Mouse (Mus musculus): ENCODE measurements around the gene Wdr81. TPM values are rescaled to one million over a fixed set of nuclear protein-coding genes. Genes with fewer than 3 reads are reported as not detected.

Wdr81 gene
- polyA plus RNA-seq, 1 experiment from 2014 or later: 3.7 TPM

DNA sequence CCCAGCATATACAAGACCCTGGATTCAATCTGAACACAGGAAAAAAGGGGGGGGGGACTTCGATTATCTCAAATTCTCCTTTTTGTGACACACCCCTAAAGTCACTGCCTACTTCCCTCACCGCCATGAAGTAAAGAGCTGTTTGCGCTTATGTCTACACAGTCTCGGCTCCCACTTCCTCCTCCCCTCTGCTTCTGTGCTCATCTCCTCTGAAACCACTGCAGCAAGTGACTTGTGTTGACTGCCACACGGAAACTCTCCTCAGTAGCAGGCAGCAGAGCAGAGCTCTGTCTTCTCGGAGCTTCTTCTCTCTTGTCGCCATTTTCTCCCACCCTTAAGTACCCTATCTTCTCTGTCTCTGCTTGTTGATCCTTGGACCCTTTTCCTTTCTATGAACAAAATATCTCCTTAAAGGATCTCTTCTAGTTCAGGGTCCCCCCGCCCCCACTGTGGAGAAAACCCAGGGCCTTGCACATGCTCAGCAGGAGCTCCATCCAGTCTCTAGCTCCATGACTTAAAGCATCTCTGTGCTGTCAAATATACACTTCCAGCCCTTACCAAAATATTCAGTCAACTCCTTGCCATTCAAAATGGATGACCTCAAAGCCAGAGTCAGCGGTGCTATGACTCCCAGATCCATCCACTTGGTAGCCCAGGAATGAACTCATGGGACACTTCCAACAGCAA is 25.4 kb downstream of the Wdr81 start:
- no peak overlapping the region for H3K27ac ChIP-seq (replicated peaks in 1 of 2; ENCODE audit: control insufficient read depth in 1 of 2, insufficient read depth in 1 of 2, low read depth in 2 of 2, low read length in 2 of 2)
- no peaks in the 10 kb centered on the region for H3K27me3 ChIP-seq (ENCODE audit: control insufficient read depth, insufficient read depth, low read length)
- H3K36me3 ChIP-seq (ENCODE audit: control insufficient read depth, insufficient read depth, low read length): no peaks in the 10 kb centered on the region
- ATAC-seq (ENCODE audit: insufficient number of reproducible peaks, insufficient read depth, low FRiP score, low read depth): no peak
- H3K4me3 ChIP-seq (ENCODE audit: control insufficient read depth in 1 of 2, insufficient read depth in 1 of 2, low read depth in 1 of 2, low read length in 2 of 2): no peak overlapping the region
- peaks cover 1% of the 10 kb centered on the region; the same call in 1 of the 2 replicates for H3K9me3 ChIP-seq (ENCODE audit: control insufficient read depth, low read length)
- 79% methylated on average over 9 of the region's 9 CpGs for WGBS
- H3K9ac ChIP-seq (ENCODE audit: low read length): no peak overlapping the region
- no peak overlapping the region for H3K4me2 ChIP-seq (ENCODE audit: low read length)
- H3K4me1 ChIP-seq (ENCODE audit: control insufficient read depth in 2 of 2, insufficient read depth in 2 of 2, low read length in 2 of 2): no peaks in the 10 kb centered on the region

DNA sequence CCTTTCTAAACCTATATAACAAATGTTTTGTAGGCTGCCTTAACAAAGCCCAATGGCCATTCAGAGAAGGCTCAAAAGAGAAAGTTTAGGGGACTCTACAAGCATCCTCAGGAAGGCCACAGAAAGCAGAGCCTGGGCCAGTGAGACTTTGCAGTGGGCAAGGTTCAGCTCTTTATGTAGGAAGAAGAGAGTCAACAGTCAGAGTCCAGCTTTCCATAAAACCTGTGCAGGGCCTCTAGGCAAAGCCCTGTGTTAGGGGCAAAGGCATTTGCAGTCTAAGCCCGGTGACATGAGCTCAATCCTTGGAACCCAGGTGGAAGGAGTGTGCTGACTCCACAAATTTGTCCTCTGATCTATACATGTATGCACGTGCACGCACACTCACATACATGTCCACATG is 30.1 kb downstream of the Wdr81 start:
- H3K9ac ChIP-seq (ENCODE audit: low read length): no peak overlapping the region
- H3K4me2 ChIP-seq (ENCODE audit: low read length): no peak overlapping the region
- H3K27ac ChIP-seq (replicated peaks in 1 of 2; ENCODE audit: control insufficient read depth in 1 of 2, insufficient read depth in 1 of 2, low read depth in 2 of 2, low read length in 2 of 2): no peak overlapping the region
- no peak overlapping the region for H3K4me3 ChIP-seq (ENCODE audit: control insufficient read depth in 1 of 2, insufficient read depth in 1 of 2, low read depth in 1 of 2, low read length in 2 of 2)
- 87% methylated on average over 3 of the region's 3 CpGs for WGBS
- H3K36me3 ChIP-seq (ENCODE audit: control insufficient read depth, insufficient read depth, low read length): no peaks in the 10 kb centered on the region
- peaks cover 4 to 8% of the 10 kb centered on the region in 2 experiments; a peak in 1 of 4 replicates for H3K4me1 ChIP-seq (ENCODE audit: control insufficient read depth in 2 of 2, insufficient read depth in 2 of 2, low read length in 2 of 2)
- ATAC-seq (ENCODE audit: insufficient number of reproducible peaks, insufficient read depth, low FRiP score, low read depth): no peak
- no peaks in the 10 kb centered on the region for H3K9me3 ChIP-seq (ENCODE audit: control insufficient read depth, low read length)
- H3K27me3 ChIP-seq (ENCODE audit: control insufficient read depth, insufficient read depth, low read length): no peaks in the 10 kb centered on the region

- Histone ChIP-seq H3K4me3 (ENCODE audit: control insufficient read depth in 1 of 2, insufficient read depth in 1 of 2, low read depth in 1 of 2, low read length in 2 of 2) (no peak overlapping the region), H3K27me3 (ENCODE audit: control insufficient read depth, insufficient read depth, low read length) (no peaks in the 10 kb centered on the region), H3K36me3 (ENCODE audit: control insufficient read depth, insufficient read depth, low read length) (no peaks in the 10 kb centered on the region), H3K27ac (replicated peaks in 1 of 2; ENCODE audit: control insufficient read depth in 1 of 2, insufficient read depth in 1 of 2, low read depth in 2 of 2, low read length in 2 of 2) (no peak overlapping the region), H3K4me1 (ENCODE audit: control insufficient read depth in 2 of 2, insufficient read depth in 2 of 2, low read length in 2 of 2) (peaks cover 4 to 8% of the 10 kb centered on the region in 2 experiments; a peak in 1 of 4 replicates), H3K9me3 (ENCODE audit: control insufficient read depth, low read length) (no peaks in the 10 kb centered on the region), H3K4me2 (ENCODE audit: low read length) (no peak overlapping the region), H3K9ac (ENCODE audit: low read length) (no peak overlapping the region)
- ATAC-seq (ENCODE audit: insufficient number of reproducible peaks, insufficient read depth, low FRiP score, low read depth): no peak
- WGBS: 86% methylated on average over 9 of the region's 9 CpGs
Measured at GRCm38 (mm10) chr11:75424033-75424432, 30.5 kb downstream of the Wdr81 start.

DNA sequence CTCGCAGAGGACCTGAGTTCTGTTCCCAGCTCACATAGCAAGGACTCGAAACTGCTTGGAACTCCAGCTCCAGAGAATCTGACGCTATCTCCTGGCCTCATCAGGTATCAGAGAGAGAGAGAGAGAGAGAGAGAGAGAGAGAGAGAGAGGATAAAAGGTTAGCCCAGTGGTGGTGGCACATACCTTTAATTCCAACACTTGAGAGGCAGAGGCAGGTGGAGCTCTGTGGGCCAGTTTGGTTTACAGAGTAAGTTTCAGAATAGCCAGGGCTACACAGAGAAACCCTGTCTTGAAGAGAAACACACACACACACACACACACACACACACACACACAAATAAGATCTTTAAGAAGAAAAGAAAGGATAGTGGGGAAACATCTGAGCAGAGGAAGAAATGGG is 31.4 kb downstream of the Wdr81 start:
- Histone ChIP-seq H3K36me3 (ENCODE audit: control insufficient read depth, insufficient read depth, low read length) (no peaks in the 10 kb centered on the region), H3K9me3 (ENCODE audit: control insufficient read depth, low read length) (no peaks in the 10 kb centered on the region), H3K27ac (replicated peaks in 1 of 2; ENCODE audit: control insufficient read depth in 1 of 2, insufficient read depth in 1 of 2, low read depth in 2 of 2, low read length in 2 of 2) (no peak overlapping the region), H3K9ac (ENCODE audit: low read length) (no peak overlapping the region), H3K27me3 (ENCODE audit: control insufficient read depth, insufficient read depth, low read length) (no peaks in the 10 kb centered on the region), H3K4me1 (ENCODE audit: control insufficient read depth in 2 of 2, insufficient read depth in 2 of 2, low read length in 2 of 2) (peaks cover 4 to 8% of the 10 kb centered on the region in 2 experiments; a peak in 1 of 4 replicates), H3K4me2 (ENCODE audit: low read length) (no peak overlapping the region), H3K4me3 (ENCODE audit: control insufficient read depth in 1 of 2, insufficient read depth in 1 of 2, low read depth in 1 of 2, low read length in 2 of 2) (no peak overlapping the region)
- ATAC-seq (ENCODE audit: insufficient number of reproducible peaks, insufficient read depth, low FRiP score, low read depth): no peak
- WGBS: 84% methylated on average over 3 of the region's 3 CpGs

GRCm38 (mm10) chr11:75422013-75422792 is 32.3 kb downstream of the Wdr81 start, which contains the start of gene Serpinf1:
Serpinf1 (minus strand) TSS chr11:75422701.
- peak within 1 kb of the TSS; percentile 38 for H3K4me2 ChIP-seq (ENCODE audit: low read length)
- WGBS: 46% methylated on average over 10 of the region's 10 CpGs
- no peak within 1 kb of the TSS for H3K27ac ChIP-seq (replicated peaks in 1 of 2; ENCODE audit: control insufficient read depth in 1 of 2, insufficient read depth in 1 of 2, low read depth in 2 of 2, low read length in 2 of 2)
- no peak for ATAC-seq (ENCODE audit: insufficient number of reproducible peaks, insufficient read depth, low FRiP score, low read depth)
- peaks cover 4 to 8% of the 10 kb centered on the region in 2 experiments; a peak in 1 of 4 replicates for H3K4me1 ChIP-seq (ENCODE audit: control insufficient read depth in 2 of 2, insufficient read depth in 2 of 2, low read length in 2 of 2)
- no peaks in the 10 kb centered on the region for H3K27me3 ChIP-seq (ENCODE audit: control insufficient read depth, insufficient read depth, low read length)
- H3K36me3 ChIP-seq (ENCODE audit: control insufficient read depth, insufficient read depth, low read length): no peaks in the 10 kb centered on the region
- H3K4me3 ChIP-seq (ENCODE audit: control insufficient read depth in 1 of 2, insufficient read depth in 1 of 2, low read depth in 1 of 2, low read length in 2 of 2): peak within 1 kb of the TSS; percentile 22 to 40
- H3K9me3 ChIP-seq (ENCODE audit: control insufficient read depth, low read length): no peaks in the 10 kb centered on the region
- H3K9ac ChIP-seq (ENCODE audit: low read length): peak within 1 kb of the TSS; percentile 54

- Histone ChIP-seq H3K9ac (ENCODE audit: low read length) (peak overlapping the region; percentile 54; the same call in 1 of the 2 replicates), H3K4me2 (ENCODE audit: low read length) (peak overlapping the region; percentile 38), H3K4me1 (ENCODE audit: control insufficient read depth in 2 of 2, insufficient read depth in 2 of 2, low read length in 2 of 2) (peaks cover 4 to 8% of the 10 kb centered on the region in 2 experiments; a peak in 1 of 4 replicates), H3K9me3 (ENCODE audit: control insufficient read depth, low read length) (no peaks in the 10 kb centered on the region), H3K36me3 (ENCODE audit: control insufficient read depth, insufficient read depth, low read length) (no peaks in the 10 kb centered on the region), H3K4me3 (ENCODE audit: control insufficient read depth in 1 of 2, insufficient read depth in 1 of 2, low read depth in 1 of 2, low read length in 2 of 2) (peak overlapping the region; percentile 22 to 40), H3K27ac (replicated peaks in 1 of 2; ENCODE audit: control insufficient read depth in 1 of 2, insufficient read depth in 1 of 2, low read depth in 2 of 2, low read length in 2 of 2) (no peak overlapping the region), H3K27me3 (ENCODE audit: control insufficient read depth, insufficient read depth, low read length) (no peaks in the 10 kb centered on the region)
- WGBS: 53% methylated on average over 6 of the region's 6 CpGs
- ATAC-seq (ENCODE audit: insufficient number of reproducible peaks, insufficient read depth, low FRiP score, low read depth): no peak
Measured at GRCm38 (mm10) chr11:75421375-75422012, 33.0 kb downstream of the Wdr81 start.

DNA sequence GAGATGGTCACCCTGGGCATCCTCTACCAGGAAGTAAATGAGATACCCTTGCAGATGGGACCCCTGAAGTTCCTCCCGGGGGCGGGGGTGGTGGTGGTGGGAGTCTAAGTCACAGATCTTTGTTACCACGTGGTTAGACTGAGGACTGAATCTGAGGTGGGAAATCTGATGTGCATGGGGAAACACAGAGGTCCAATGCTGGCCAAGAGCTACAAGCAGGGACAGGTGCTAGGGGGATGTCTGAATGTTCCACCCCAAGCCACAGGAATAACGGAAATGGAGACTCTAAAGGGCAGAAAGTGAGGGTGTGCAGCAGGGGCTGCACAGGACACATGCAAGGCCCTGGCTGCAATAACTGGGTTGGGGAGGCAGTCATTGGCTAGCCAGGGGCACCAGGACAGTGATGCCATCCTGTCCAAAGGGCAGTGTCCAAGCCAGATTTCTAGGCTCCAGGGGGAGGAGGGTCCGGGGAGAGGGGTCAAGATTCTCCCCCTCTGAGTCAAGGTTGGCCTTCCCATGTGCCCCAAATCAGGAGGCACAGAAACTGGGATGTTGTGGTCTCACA is 33.6 kb downstream of the Wdr81 start:
- H3K27me3 ChIP-seq (ENCODE audit: control insufficient read depth, insufficient read depth, low read length): no peaks in the 10 kb centered on the region
- 68% methylated on average over 5 of the region's 5 CpGs for WGBS

More for the DNA sequence above, 33.6 kb downstream of the Wdr81 start:
- H3K4me2 ChIP-seq (ENCODE audit: low read length): no peak overlapping the region
- ATAC-seq (ENCODE audit: insufficient number of reproducible peaks, insufficient read depth, low FRiP score, low read depth): no peak
- no peak overlapping the region for H3K4me3 ChIP-seq (ENCODE audit: control insufficient read depth in 1 of 2, insufficient read depth in 1 of 2, low read depth in 1 of 2, low read length in 2 of 2)
- no peak overlapping the region for H3K9ac ChIP-seq (ENCODE audit: low read length)
- H3K36me3 ChIP-seq (ENCODE audit: control insufficient read depth, insufficient read depth, low read length): no peaks in the 10 kb centered on the region
- no peaks in the 10 kb centered on the region for H3K9me3 ChIP-seq (ENCODE audit: control insufficient read depth, low read length)
- peaks cover 4 to 8% of the 10 kb centered on the region in 2 experiments; a peak in 1 of 4 replicates for H3K4me1 ChIP-seq (ENCODE audit: control insufficient read depth in 2 of 2, insufficient read depth in 2 of 2, low read length in 2 of 2)
- H3K27ac ChIP-seq (replicated peaks in 1 of 2; ENCODE audit: control insufficient read depth in 1 of 2, insufficient read depth in 1 of 2, low read depth in 2 of 2, low read length in 2 of 2): no peak overlapping the region

Measured in heart, embryonic 14.5 days (tissue).